Mouse (Mus musculus) stomach, embryonic 14.5 days (tissue): ENCODE results near the gene Gm7534. TPM values are rescaled to one million over a fixed set of nuclear protein-coding genes. Genes with fewer than 3 reads are reported as not detected.

ENCODE experiments used
- ATAC-seq: fragments of 200-750 bp; cut with Nextera tagmentation; 2 replicates; pipeline ENCODE4 v1.8.0; 2017; ENCODE audit warnings: low read depth, moderate TSS enrichment; ENCODE audit not compliant: insufficient number of reproducible peaks, insufficient read depth, low FRiP score
- H3K27ac ChIP-seq: fragments of 300-500 bp; sonication (generic); 2 replicates; pipeline ENCODE4 v1.5.1; 2014; ENCODE audit warnings: mild to moderate bottlenecking, low read length, moderate library complexity, mixed read lengths
- H3K27me3 ChIP-seq: fragments of 300-500 bp; sonication (generic); 2 replicates; pipeline ENCODE4 v1.6.1; 2014; ENCODE audit warnings: low read length, control low read depth, mixed read lengths; ENCODE audit not compliant: control insufficient read depth, insufficient read depth
- H3K36me3 ChIP-seq: fragments of 300-500 bp; sonication (generic); 2 replicates; pipeline ENCODE4 v1.6.1; 2014; ENCODE audit warnings: mild to moderate bottlenecking, control low read depth, low read length, moderate library complexity, mixed read lengths; ENCODE audit not compliant: control insufficient read depth, insufficient read depth
- H3K4me1 ChIP-seq: fragments of 300-500 bp; sonication (generic); 2 replicates; pipeline ENCODE4 v1.6.1; 2014; ENCODE audit warnings: low read length, control low read depth, mixed read lengths; ENCODE audit not compliant: control insufficient read depth, insufficient read depth
- H3K4me2 ChIP-seq: fragments of 300-500 bp; sonication (generic); replicated peaks from 2 replicates; pipeline ENCODE4 v1.6.1; 2014; ENCODE audit warnings: low read depth, low read length, control low read depth
- H3K4me3 ChIP-seq: fragments of 300-500 bp; sonication (generic); 2 replicates; pipeline ENCODE4 v1.5.1; 2014; ENCODE audit warnings: low read depth, low read length, control low read depth
- H3K9ac ChIP-seq: fragments of 300-500 bp; sonication (generic); replicated peaks from 2 replicates; pipeline ENCODE4 v1.6.1; 2014; ENCODE audit warnings: low read depth, mild to moderate bottlenecking, control low read depth, low read length, moderate library complexity, mixed read lengths
- H3K9me3 ChIP-seq: fragments of 300-500 bp; sonication (generic); 2 replicates; pipeline ENCODE4 v1.6.1; 2016; ENCODE audit warnings: low read depth, low read length, control low read depth; ENCODE audit not compliant: control insufficient read depth
- WGBS: fragments of 180-500 bp; shearing (Covaris S2); extraction: QIAGEN DNeasy Blood & Tissue Kit; methylation state at CpG from one replicate; pipeline ENCODE4 v1.1.7; 2014; 5-methylcytosine and 5-hydroxymethylcytosine counted together
- polyA plus RNA-seq: library from polyadenylated mRNA; unstranded; fragments of >200 nt; fragmentation: Nextera tagmentation; extraction: Ambion mirVana; gene quantifications from 2 replicates; pipeline ENCODE4 v1.2.1, GENCODE M21; 2014

The Gm7534 gene
- polyA plus RNA-seq, 1 experiment from 2014 or later, result not detected

DNA sequence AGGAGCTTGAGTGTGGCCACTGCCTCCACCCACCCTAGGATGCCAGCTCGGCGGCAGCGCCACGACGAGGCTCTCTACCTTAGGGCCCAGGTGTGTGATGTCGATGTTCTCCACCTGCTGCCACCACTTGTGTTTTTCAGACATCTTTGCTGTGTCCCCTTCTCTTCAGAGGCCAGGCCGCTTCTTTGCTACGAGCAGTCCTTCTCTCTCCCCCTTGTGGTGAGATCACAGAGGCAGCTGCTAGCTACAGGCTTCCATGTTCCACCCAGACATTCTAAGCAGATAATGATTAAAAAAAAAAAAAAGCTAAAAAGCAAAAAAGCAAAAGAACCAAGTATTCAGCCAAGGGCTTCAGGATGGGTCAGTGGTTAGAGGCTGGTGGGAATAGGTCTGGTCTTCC is 24.4 kb upstream of the Gm7534 start, which contains the start of gene Catsper4:
Gene Catsper4, minus strand, starts transcription at position 190 of the 400 bp plus-strand sequence.
- no peak within 1 kb of the TSS for H3K27ac ChIP-seq
- ATAC-seq, result no peak
- no peaks in the 10 kb centered on the region for H3K27me3 ChIP-seq
- H3K36me3 ChIP-seq, result no peaks in the 10 kb centered on the region
- no peak within 1 kb of the TSS for H3K4me3 ChIP-seq
- H3K9ac ChIP-seq, result no peak within 1 kb of the TSS
- no peaks in the 10 kb centered on the region for H3K4me1 ChIP-seq
- WGBS, result 64% methylated on average over 8 of the region's 8 CpGs
- no peak within 1 kb of the TSS for H3K4me2 ChIP-seq
- no peaks in the 10 kb centered on the region for H3K9me3 ChIP-seq

DNA sequence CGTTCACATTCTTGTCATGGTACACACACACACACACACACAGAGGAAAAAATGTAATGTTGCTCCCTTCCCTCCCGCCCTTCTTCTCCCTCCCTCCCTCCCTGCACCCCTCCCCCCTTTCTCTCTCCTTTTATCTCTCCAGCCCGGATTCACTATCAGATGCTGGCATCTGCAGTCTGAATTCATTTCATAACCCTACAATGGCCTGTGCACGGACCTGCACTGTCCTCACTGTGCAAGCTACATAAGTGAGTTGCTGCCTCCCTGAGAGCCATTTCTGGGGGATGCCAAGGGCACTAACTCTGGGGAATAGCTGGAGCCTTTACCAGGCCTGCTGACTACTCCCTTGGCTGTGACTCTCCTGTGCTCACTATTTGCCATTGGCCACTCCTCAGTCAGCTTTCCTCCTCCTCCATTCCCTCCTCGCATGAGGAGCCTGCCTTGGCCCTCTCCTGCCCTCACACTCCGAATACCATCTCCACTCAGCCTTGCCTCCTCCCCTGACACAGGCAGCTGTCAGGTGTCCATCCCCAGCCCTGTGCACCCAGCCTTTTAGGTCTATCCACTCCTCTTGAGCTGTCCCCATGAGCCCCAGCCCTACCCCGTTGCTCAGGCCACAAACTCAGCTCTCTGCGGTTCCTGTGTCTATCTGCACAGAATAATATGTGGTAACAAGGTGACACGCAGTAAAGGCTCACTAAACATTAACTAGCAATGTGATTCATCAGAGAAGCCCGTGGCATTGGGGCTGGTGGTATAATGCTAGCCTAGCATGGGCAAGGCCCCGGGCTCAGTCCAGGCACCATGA is 20.2 kb upstream of the Gm7534 start:
- no peaks in the 10 kb centered on the region for H3K9me3 ChIP-seq
- no peak overlapping the region for H3K4me2 ChIP-seq
- H3K9ac ChIP-seq, result no peak overlapping the region
- WGBS, result 50% methylated on average over 11 of the region's 11 CpGs
- no peaks in the 10 kb centered on the region for H3K4me1 ChIP-seq
- no peak overlapping the region for H3K4me3 ChIP-seq
- H3K27me3 ChIP-seq, result no peaks in the 10 kb centered on the region
- no peaks in the 10 kb centered on the region for H3K36me3 ChIP-seq
- H3K27ac ChIP-seq, result no peak overlapping the region
- peak; percentile 14; the same call in 1 of the 2 replicates for ATAC-seq

DNA sequence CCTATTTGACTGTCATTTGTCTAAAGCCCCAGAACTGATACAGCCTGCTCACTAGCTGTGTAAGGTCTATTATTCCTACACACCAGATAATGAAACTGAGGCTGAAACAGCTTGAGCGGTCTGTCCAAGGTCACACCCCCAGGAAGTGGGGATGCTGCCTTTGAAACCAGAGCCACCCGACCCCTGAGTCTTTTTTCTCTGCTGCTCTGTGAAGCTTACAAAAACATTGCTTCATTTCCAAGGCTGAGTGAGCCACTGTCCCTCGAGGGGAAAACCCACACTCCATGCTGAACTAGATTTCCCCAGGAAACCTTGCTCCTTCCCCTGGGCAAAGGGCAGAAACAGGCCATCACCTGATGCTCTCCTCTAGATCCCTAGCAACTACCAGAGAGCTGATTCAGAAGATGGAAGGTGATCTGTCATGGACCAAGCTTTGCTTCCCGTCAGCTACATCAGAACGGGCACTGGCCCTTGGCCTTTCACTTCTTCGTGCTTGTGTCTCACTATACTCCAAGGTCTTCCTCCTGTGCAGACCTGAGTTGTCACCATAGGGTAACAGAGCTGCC is 3.8 kb upstream of the Gm7534 start:
- no peaks in the 10 kb centered on the region for H3K9me3 ChIP-seq
- no peak overlapping the region for H3K4me2 ChIP-seq
- ATAC-seq, result no peak
- H3K27me3 ChIP-seq, result no peaks in the 10 kb centered on the region
- H3K9ac ChIP-seq, result no peak overlapping the region
- no peaks in the 10 kb centered on the region for H3K36me3 ChIP-seq
- no peak overlapping the region for H3K27ac ChIP-seq
- WGBS, result 55% methylated on average over 6 of the region's 6 CpGs
- no peaks in the 10 kb centered on the region for H3K4me1 ChIP-seq
- no peak overlapping the region for H3K4me3 ChIP-seq

DNA sequence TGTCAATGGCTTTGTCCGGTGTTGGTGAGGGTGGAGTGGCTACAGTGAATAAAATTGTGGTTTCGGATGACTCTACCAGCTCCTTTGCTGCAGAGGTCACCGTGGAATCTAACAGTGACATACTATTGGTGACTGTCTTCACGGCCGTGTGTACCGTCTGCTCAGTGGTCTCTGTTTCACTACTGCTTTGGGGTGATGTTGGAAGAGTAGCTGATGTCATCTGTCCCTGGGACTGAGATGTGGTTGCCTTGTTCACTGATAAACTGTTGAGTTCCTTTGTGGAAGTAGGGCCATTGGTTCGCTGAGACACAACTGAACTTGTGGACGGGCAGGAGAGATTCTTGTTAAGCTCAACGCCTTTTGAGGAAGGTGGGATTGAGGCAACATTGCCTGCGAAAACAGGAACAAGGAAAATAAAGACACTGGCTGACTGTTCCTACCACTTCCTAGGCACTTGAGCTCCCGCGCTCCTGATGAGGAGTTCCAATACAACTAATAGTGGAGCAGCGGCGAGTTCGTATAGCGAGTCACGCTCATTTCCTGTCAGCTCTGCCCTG is 614 bp upstream of the Gm7534 start:
- Histone ChIP-seq H3K27me3 (no peaks in the 10 kb centered on the region), H3K27ac (no peak overlapping the region), H3K4me3 (no peak overlapping the region), H3K4me1 (no peaks in the 10 kb centered on the region), H3K9ac (no peak overlapping the region), H3K36me3 (no peaks in the 10 kb centered on the region), H3K4me2 (no peak overlapping the region), H3K9me3 (no peaks in the 10 kb centered on the region)
- 81% methylated on average over 17 of the region's 17 CpGs for WGBS
- no peak for ATAC-seq

DNA sequence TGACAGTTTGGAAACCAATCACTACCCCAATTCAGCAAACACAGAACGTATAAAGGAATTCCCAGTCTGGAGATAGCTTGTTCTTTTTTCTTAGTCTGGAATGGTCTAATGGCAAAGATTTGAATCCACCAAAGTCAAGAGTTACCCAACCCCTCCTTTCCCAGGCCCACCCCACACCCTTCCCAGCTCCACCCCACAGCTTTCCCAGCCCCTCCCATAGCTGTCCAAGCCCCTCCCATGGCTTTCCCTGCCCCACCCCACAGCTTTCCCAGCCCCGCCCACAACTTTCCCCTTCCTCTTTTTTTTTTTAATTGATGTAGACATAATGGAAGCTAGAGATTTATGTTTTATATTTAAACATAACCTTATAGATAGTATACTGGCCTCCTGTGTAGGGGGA is 3.4 kb downstream of the Gm7534 start:
- ATAC-seq, result no peak
- Histone ChIP-seq H3K4me3 (no peak overlapping the region), H3K4me2 (no peak overlapping the region), H3K9ac (no peak overlapping the region), H3K9me3 (no peaks in the 10 kb centered on the region), H3K36me3 (no peaks in the 10 kb centered on the region), H3K27ac (no peak overlapping the region), H3K27me3 (no peaks in the 10 kb centered on the region), H3K4me1 (no peaks in the 10 kb centered on the region)
- WGBS, result 66% methylated on average over 2 of the region's 2 CpGs

DNA sequence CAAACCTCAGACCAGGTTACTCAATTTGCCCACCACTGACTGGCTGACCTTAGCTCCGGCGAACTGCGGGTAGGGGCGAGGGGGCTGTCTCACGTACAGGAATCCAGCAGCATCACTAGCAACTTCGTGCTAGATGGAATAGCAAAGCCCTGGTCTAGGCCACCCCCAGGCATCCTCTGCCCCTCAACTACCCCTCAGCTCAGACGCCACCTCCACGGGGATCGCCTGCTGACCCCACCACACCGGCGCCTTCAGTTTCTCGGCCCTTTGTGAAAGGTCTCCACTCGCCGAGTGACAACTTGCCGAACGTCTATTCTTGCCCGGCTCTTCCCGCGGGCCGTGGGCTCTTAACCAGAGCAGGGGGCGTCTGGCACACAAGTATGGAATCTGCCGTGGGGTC is 16.5 kb downstream of the Gm7534 start:
- Histone ChIP-seq H3K27ac (peak overlapping the region; percentile 75; the same call in 1 of the 2 replicates), H3K4me2 (peak overlapping the region; percentile 78), H3K27me3 (no peaks in the 10 kb centered on the region), H3K4me1 (peaks cover 5% of the 10 kb centered on the region), H3K9ac (peak overlapping the region; percentile 43), H3K36me3 (no peaks in the 10 kb centered on the region; the same call in 1 of the 2 replicates), H3K9me3 (no peaks in the 10 kb centered on the region), H3K4me3 (peak overlapping the region; percentile 59)
- WGBS, result under 1% methylated on average over 22 of the region's 22 CpGs
- ATAC-seq, result no peak

DNA sequence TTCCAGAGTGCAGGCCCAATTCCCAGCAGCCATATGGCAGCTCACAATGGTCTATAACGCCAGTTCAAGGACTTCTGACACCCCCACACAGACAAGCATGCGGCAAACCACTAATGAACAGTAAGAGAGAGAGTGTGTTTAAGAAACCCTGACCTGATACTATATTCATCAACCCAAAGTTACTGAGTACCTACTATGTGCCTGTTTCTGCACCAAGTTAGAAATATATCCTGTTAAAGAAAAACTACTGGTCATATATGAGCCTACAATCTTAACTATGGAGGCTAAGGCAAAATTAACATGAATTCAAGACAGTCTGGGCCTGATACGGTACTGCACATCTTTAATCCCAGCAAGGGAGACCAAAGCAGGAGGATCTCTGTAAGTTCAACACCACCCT is 17.2 kb downstream of the Gm7534 start:
- ATAC-seq, result no peak
- peak overlapping the region; percentile 78 for H3K4me2 ChIP-seq
- H3K9me3 ChIP-seq, result no peaks in the 10 kb centered on the region
- H3K27ac ChIP-seq, result no peak overlapping the region
- 80% methylated on average over 3 of the region's 3 CpGs for WGBS
- H3K4me1 ChIP-seq, result peaks cover 5% of the 10 kb centered on the region
- peak overlapping the region; percentile 43; the same call in 1 of the 2 replicates for H3K9ac ChIP-seq
- no peaks in the 10 kb centered on the region; the same call in 1 of the 2 replicates for H3K36me3 ChIP-seq
- no peaks in the 10 kb centered on the region for H3K27me3 ChIP-seq
- peak overlapping the region; percentile 59 for H3K4me3 ChIP-seq

DNA sequence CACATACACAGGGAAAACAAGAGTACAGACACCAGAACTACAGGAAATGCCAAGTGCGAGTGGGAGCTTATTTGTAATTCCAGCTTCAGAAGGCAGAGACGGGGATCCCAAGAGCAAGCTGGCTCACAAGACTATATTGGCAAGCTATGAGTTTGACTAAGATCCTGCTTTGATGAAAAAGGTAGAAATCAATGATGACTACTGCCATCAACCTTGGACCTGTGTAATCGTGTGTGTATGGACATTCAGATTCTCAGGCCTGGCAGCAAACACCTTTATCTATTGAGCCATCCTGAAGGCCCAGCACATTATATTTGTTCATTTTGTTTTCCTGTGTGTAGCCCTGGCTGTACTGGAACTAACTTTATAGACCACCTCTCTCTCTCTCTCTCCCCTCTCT is 19.1 kb downstream of the Gm7534 start:
- H3K27me3 ChIP-seq, result no peaks in the 10 kb centered on the region
- no peak overlapping the region for H3K27ac ChIP-seq
- H3K4me2 ChIP-seq, result no peak overlapping the region
- no peak overlapping the region for H3K9ac ChIP-seq
- no peak overlapping the region for H3K4me3 ChIP-seq
- WGBS, result 75% methylated on average over 3 of the region's 3 CpGs
- no peaks in the 10 kb centered on the region; the same call in 1 of the 2 replicates for H3K36me3 ChIP-seq
- no peaks in the 10 kb centered on the region for H3K9me3 ChIP-seq
- no peak for ATAC-seq
- H3K4me1 ChIP-seq, result peaks cover 5% of the 10 kb centered on the region
